11 mouse cellular contexts compared by ENCODE assay signal in genomic region chr2:117079621-117080020, GRCm38 (mm10). TPM values are rescaled to one million over a fixed set of nuclear protein-coding genes. Genes with fewer than 3 reads are reported as not detected.
DNase-seq lines count a peak whose midpoint lies in the region; ATAC-seq lines count a peak whose summit lies in the region.
"Had no signal": no experiment of that assay in that cellular context is flagged by ENCODE, and none has a peak within 500 bp of the region (broad histone marks: within the 10 kb centered on the region; RNA-seq: fewer than 3 reads in every experiment).

No protein-coding gene starts in this region.

- no peak for ATAC-seq in cerebellum, adult (ENCODE audit: insufficient number of reproducible peaks, low FRiP score, low TSS enrichment)

- H3K4me1 ChIP-seq in hindbrain, embryonic 10.5 days (replicated peaks): no peaks in the 10 kb centered on the region
- H3K4me1 ChIP-seq: forebrain, embryonic 12.5 days had no signal

- H3K27ac ChIP-seq in hindbrain, embryonic 10.5 days: no peak overlapping the region
- H3K27ac ChIP-seq: forebrain, embryonic 12.5 days; heart, adult 2 months had no signal

- peak; percentile 4 for DNase-seq in cerebellum, adult 11 months
- DNase-seq in layer of hippocampus, adult 9-11 months: peak; percentile 17
- DNase-seq in layer of hippocampus, postnatal 36 days: no peak
- DNase-seq in cerebellum, postnatal 10 days: peak; percentile 81 to 82
- DNase-seq in lung, postnatal 25 days (ENCODE audit: low spot score): peak; percentile 51
- no peak for DNase-seq in spleen, adult 12 weeks (ENCODE audit: low spot score)
- DNase-seq in hindbrain, embryonic 10.5 days (ENCODE audit: low spot score): no peak
- DNase-seq: heart, adult 2 months; thymus, adult 2 months had no signal

- WGBS in hindbrain, embryonic 10.5 days: 87% methylated on average over 5 of the region's 5 CpGs

- no peaks in the 10 kb centered on the region for H3K27me3 ChIP-seq in hindbrain, embryonic 10.5 days (ENCODE audit: insufficient read depth, poor library complexity, severe bottlenecking)
- H3K27me3 ChIP-seq: forebrain, embryonic 12.5 days had no signal

- H3K4me3 ChIP-seq in hindbrain, embryonic 10.5 days: no peak overlapping the region
- H3K4me3 ChIP-seq: forebrain, embryonic 12.5 days; heart, adult 2 months had no signal

- no peaks in the 10 kb centered on the region for H3K36me3 ChIP-seq in hindbrain, embryonic 10.5 days
- H3K36me3 ChIP-seq: forebrain, embryonic 12.5 days had no signal

- H3K9me3 ChIP-seq in hindbrain, embryonic 10.5 days: no peaks in the 10 kb centered on the region
- H3K9me3 ChIP-seq: forebrain, embryonic 12.5 days had no signal

RNA-seq across cellular contexts. Expression of gene Spred1, which starts 41.6 kb away (rescaled TPM):
- total RNA-seq in layer of hippocampus, postnatal 36 days (2021): 100 to 1,000 TPM; 112 to 114 TPM
- polyA plus RNA-seq in hindbrain, embryonic 10.5 days (2016; fragmentation: Nextera tagmentation; extraction: Ambion mirVana): 8.9 and 12.1 TPM in 2 replicates

Comparison
In these comparisons a context has a peak if more than half of its experiments do, and no peak if none do; other contexts are left out.
1. DNase-seq: peak in cerebellum, adult 11 months (single experiment), layer of hippocampus, adult 9-11 months (single experiment), cerebellum, postnatal 10 days (2 of 2) and lung, postnatal 25 days (single experiment); none in layer of hippocampus, postnatal 36 days (0 of 2), spleen, adult 12 weeks (single experiment) and hindbrain, embryonic 10.5 days (single experiment).